Mouse (Mus musculus): ENCODE data around the gene Ppt2. TPM values are rescaled to one million over a fixed set of nuclear protein-coding genes. Genes with fewer than 3 reads are reported as not detected.
A peak's percentile ranks its signal among the peaks of the same experiment; 100 is the strongest.

Ppt2 gene
- polyA plus RNA-seq, 1 experiment, result 32.7 TPM

DNA sequence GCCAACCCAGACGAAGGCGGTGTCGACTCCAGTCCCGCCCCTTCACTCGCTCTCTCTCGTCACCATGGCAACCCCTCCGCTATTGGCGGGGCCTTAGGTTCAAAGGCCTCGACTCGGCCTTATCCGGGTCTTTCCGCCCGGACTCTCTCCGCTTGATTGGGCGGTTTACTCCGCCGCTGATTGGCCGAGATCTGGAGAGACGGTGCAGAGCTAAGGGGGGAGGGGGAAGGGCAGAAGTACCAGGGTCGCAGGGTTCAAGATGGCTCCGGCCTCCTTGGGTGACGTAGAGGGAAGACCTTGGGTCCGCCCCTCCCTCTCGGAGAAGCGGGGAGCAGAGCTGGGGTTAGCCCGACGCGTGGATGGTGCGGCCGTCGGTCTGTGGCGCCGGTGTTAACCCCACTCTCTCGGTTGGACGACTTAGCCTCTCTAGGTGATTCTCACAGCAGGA lies 24.2 kb downstream of the Ppt2 start, which contains the start of gene Agpat1:
Agpat1 (plus strand) TSS at position 202 of the 448 bp plus-strand sequence.
- Histone ChIP-seq H3K4me3 (ENCODE audit: insufficient read depth, low read length) (peak within 1 kb of the TSS; percentile 69), H3K27ac (ENCODE audit: insufficient read depth, low read length) (peak within 1 kb of the TSS; percentile 90), H3K4me1 (ENCODE audit: control insufficient read depth, insufficient read depth, low read length) (peaks cover 9% of the 10 kb centered on the region)
- no peak for TF ChIP-seq CTCF (IDR thresholded peaks at IDR 0.05; ENCODE audit: extremely low read depth, insufficient read depth, low read length)
- peak; percentile 66; the same call in 1 of the 2 replicates for TF ChIP-seq POLR2A (IDR thresholded peaks at IDR 0.05; ENCODE audit: extremely low read depth, insufficient read depth, low read length)

DNA sequence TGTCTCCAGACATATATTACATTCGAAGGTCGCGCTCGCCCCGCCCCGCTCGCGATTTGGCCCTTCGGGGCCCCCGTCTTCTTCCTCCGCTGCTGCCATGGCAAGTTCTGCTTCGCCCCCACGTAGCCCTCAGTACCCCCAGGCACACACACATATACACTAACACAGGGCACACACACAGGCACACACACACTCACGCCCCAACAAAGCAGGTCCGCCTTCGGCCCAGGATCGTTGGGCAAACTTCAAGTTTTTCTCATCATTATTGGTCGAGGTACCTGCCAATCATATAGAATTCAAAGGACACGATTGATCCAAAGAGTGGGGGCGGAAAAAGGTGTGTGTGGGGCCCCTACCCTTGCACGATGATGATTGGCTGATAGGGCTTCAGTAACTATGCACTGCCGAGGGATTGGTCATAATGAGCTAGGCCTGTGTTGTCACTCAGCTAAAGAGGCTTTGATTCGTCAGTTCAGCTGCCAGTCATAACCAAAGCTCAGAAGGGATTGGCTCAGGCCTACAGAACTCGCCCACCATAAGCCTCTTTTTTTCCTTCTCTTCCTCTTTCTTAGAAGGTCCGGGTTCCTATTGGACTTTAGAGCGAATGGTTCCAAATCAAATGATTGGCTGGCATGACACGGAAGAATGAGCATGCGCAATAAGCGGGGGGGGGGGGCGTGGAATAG lies 24.8 kb downstream of the Ppt2 start, which contains the start of gene Rnf5:
Rnf5 (minus strand) TSS at position 316 of the 686 bp plus-strand sequence.
- Histone ChIP-seq H3K27ac (ENCODE audit: insufficient read depth, low read length) (peak within 1 kb of the TSS; percentile 90), H3K4me3 (ENCODE audit: insufficient read depth, low read length) (peak within 1 kb of the TSS; percentile 69), H3K4me1 (ENCODE audit: control insufficient read depth, insufficient read depth, low read length) (peaks cover 8% of the 10 kb centered on the region)
- TF ChIP-seq POLR2A (IDR thresholded peaks at IDR 0.05; ENCODE audit: extremely low read depth, insufficient read depth, low read length) (peak; percentile 62; the same call in 1 of the 2 replicates), CTCF (IDR thresholded peaks at IDR 0.05; ENCODE audit: extremely low read depth, insufficient read depth, low read length) (no peak)

DNA sequence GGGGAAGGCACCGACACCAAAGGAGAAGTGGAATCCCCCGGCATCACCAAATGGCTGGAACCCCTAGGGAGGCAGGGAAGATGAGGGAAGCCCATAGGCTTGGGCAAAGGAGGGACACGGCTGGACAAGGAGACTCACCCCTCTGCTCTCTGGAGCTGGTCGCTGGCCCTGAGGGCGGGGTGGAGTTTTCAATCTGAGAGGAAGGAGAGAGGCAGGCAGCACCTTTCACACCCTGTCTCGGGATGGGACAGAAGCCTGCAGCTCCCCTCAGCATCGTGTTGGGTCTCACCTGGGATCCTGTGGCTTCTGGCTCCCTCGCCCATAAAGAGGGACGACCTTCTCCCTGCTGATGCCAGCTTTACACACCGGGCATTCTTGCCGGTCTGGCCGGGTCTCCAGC lies 26.5 kb downstream of the Ppt2 start:
- Histone ChIP-seq H3K27ac (ENCODE audit: insufficient read depth, low read length) (no peak overlapping the region), H3K4me3 (ENCODE audit: insufficient read depth, low read length) (no peak overlapping the region), H3K4me1 (ENCODE audit: control insufficient read depth, insufficient read depth, low read length) (peaks cover 5% of the 10 kb centered on the region)
- TF ChIP-seq POLR2A (IDR thresholded peaks at IDR 0.05; ENCODE audit: extremely low read depth, insufficient read depth, low read length), result no peak

DNA sequence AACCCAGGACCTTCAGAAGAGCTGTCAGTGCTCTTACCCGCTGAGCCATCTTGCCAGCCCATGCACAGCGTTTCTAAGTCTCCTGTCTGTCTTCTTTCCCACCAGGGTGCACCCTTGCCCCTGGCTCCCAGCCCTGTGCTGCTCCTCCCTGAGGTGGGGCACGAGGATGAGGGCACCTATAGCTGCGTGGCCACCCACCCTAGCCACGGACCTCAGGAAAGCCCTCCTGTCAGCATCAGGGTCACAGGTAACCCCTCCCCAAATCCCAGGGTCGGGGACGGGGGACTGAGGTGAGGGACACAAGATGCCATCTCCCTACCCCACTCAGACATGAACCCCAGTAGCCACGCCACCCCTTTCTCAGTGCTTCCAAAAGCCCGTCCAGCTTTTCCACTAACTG lies 28.4 kb downstream of the Ppt2 start:
- TF ChIP-seq POLR2A (IDR thresholded peaks at IDR 0.05; ENCODE audit: extremely low read depth, insufficient read depth, low read length) (no peak), CTCF (IDR thresholded peaks at IDR 0.05; ENCODE audit: extremely low read depth, insufficient read depth, low read length) (no peak)
- Histone ChIP-seq H3K4me1 (ENCODE audit: control insufficient read depth, insufficient read depth, low read length) (peaks cover 3% of the 10 kb centered on the region), H3K27ac (ENCODE audit: insufficient read depth, low read length) (no peak overlapping the region), H3K4me3 (ENCODE audit: insufficient read depth, low read length) (no peak overlapping the region)

DNA sequence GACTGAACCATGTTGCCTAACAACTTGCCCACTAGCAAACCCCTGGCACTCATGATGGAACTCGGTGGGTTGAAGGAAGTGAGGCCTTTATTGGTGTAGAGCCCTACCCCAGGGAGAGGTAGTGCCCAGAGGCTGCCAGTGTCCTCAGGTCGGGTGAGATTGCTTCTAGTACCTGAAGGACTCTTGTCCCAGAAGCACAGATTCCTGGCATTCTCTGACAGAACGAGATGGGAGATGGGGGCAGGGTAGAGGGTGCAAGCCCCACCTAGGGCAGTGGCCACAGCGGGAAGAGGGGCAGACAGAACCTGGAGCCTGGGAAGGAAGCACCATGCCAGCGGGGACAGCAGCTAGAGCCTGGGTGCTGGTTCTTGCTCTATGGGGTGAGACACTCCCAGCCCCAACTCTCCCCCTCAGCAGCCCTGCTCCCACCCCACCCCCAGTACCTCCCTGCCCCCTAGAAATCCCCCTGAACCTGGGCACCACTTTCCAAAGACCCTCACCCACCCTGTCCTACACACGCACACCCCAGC lies 30.7 kb downstream of the Ppt2 start, which contains the start of gene Ager:
Ager (plus strand) TSS at position 297 of the 530 bp plus-strand sequence.
- no peak for TF ChIP-seq CTCF (IDR thresholded peaks at IDR 0.05; ENCODE audit: extremely low read depth, insufficient read depth, low read length)
- peak; percentile 31; the same call in 1 of the 2 replicates for TF ChIP-seq POLR2A (IDR thresholded peaks at IDR 0.05; ENCODE audit: extremely low read depth, insufficient read depth, low read length)

DNA sequence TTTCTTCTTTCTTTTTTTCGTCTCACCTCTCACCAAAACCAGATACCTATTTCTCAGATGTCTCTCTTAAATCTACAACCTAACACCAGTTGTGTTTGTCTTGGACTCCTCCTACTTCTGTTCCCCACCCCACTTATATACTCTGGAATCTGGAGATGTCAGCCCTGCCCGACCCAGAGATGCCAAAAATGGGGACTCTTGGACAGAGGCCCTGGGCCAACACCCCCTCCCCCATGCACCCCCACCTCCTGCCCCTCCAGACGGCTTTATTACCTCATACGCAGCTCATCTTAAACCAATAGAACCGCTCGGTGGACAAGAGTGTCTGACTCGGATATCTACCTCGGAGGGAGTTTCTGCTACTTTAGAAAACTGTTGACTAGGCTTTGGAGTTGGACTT lies 32.2 kb downstream of the Ppt2 start:
- Histone ChIP-seq H3K27ac (ENCODE audit: insufficient read depth, low read length) (no peak overlapping the region), H3K4me3 (ENCODE audit: insufficient read depth, low read length) (no peak overlapping the region), H3K4me1 (ENCODE audit: control insufficient read depth, insufficient read depth, low read length) (no peaks in the 10 kb centered on the region; the same call in 1 of the 2 replicates)
- TF ChIP-seq CTCF (IDR thresholded peaks at IDR 0.05; ENCODE audit: extremely low read depth, insufficient read depth, low read length) (no peak), POLR2A (IDR thresholded peaks at IDR 0.05; ENCODE audit: extremely low read depth, insufficient read depth, low read length) (no peak)

More for the DNA sequence above, 30.7 kb downstream of the Ppt2 start, which contains the start of gene Ager:
- no peaks in the 10 kb centered on the region for H3K4me1 ChIP-seq (ENCODE audit: control insufficient read depth, insufficient read depth, low read length)
- H3K4me3 ChIP-seq (ENCODE audit: insufficient read depth, low read length), result no peak within 1 kb of the TSS
- H3K27ac ChIP-seq (ENCODE audit: insufficient read depth, low read length), result no peak within 1 kb of the TSS

DNA sequence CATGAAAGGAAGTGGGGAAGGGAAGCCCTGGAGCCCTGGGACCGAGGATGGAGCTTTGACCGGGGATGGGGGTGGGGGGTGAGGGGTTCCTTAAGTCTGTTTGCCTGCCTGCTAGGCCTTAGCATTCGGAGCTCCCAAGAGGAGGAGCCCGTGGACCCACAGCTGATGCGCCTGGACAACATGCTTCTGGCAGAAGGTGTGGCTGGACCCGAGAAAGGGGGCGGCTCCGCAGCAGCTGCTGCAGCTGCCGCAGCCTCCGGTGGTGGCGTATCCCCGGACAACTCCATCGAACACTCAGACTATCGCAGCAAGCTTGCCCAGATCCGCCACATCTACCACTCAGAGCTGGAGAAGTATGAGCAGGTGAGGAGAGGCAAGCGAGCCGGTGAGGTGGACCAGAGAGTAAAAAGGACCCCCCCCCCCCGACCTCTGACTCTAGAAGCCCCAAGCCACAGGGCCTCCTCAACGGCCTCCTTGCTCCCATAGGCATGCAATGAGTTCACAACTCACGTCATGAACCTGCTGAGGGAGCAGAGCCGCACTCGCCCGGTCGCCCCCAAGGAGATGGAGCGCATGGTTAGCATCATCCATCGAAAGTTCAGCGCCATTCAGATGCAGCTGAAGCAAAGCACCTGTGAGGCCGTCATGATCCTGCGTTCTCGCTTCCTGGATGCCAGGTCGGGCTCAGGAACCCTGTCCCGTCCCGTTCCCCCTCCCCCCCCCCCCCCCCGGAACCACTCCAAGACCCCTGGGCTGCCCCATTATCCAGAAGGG lies 34.4 kb downstream of the Ppt2 start:
- no peaks in the 10 kb centered on the region; the same call in 1 of the 2 replicates for H3K4me1 ChIP-seq (ENCODE audit: control insufficient read depth, insufficient read depth, low read length)
- H3K27ac ChIP-seq (ENCODE audit: insufficient read depth, low read length), result no peak overlapping the region
- no peak for TF ChIP-seq CTCF (IDR thresholded peaks at IDR 0.05; ENCODE audit: extremely low read depth, insufficient read depth, low read length)
- no peak for TF ChIP-seq POLR2A (IDR thresholded peaks at IDR 0.05; ENCODE audit: extremely low read depth, insufficient read depth, low read length)
- H3K4me3 ChIP-seq (ENCODE audit: insufficient read depth, low read length), result peak overlapping the region; percentile 58

DNA sequence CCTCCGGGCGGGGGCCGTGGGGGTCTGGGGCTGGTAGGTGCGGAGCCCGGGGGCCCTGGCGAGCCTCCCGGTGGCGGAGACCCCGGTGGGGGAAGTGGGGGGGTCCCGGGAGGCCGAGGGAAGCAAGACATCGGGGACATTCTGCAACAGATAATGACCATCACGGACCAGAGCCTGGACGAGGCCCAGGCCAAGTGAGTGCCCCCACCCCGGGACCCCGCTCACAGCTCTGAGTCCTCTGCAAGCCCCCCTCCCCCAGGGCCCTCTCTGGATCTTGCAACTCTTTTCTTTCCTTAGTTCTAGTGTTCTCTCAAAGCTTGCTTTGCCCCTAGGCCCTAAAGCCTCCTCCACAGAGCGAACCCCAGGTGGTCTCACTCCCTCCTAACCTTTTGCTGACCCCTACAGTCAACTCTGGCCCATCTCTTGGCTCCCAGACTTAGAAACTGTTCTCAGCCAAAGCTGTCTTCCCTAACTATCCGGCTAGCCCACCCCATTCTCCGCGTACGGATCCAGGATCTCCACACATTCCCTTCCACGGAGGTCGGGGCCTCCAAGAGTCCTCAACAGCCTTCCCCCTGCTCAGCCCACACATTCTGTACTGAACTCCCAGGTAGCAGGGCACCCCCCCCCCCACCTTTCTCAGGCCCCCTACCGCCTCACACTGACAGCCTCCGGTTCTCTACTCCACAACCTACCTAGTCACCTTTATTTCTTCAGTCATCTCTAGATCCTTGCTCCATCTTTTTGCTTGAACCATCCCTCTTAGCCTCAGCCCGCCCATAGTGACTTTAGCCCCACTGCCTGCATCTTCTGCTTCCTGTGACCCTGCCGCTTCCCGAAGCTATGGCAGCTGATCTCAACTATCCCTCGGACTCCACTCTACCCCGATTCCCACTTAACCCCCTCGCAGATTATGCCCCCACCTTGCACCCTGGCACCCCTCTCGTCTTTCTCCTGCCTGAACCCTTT lies 35.4 kb downstream of the Ppt2 start:
- Histone ChIP-seq H3K27ac (ENCODE audit: insufficient read depth, low read length) (0 out of 2 replicates have a peak overlapping the region, but pooled peaks have one; percentile 6), H3K4me3 (ENCODE audit: insufficient read depth, low read length) (peak overlapping the region; percentile 58), H3K4me1 (ENCODE audit: control insufficient read depth, insufficient read depth, low read length) (peaks cover 2% of the 10 kb centered on the region)
- TF ChIP-seq POLR2A (IDR thresholded peaks at IDR 0.05; ENCODE audit: extremely low read depth, insufficient read depth, low read length) (0 out of 2 replicates have a peak, but pooled peaks have one; percentile 23), CTCF (IDR thresholded peaks at IDR 0.05; ENCODE audit: extremely low read depth, insufficient read depth, low read length) (no peak)

Measured in cortical plate, adult 2 months (tissue).